ENCODE assay signal across 8 mouse cellular contexts in genomic region chr7:126703757-126704077, GRCm38 (mm10). TPM values are rescaled to one million over a fixed set of nuclear protein-coding genes. Genes with fewer than 3 reads are reported as not detected.
DNase-seq lines count a peak whose midpoint lies in the region; ATAC-seq and TF ChIP-seq lines count a peak whose summit lies in the region.

No protein-coding gene starts in this region.

- H3K4me1 ChIP-seq in forebrain, embryonic 11.5 days (replicated peaks; ENCODE audit: control insufficient read depth, insufficient read depth, low read length), result peaks cover 5% of the 10 kb centered on the region
- peaks cover 71% of the 10 kb centered on the region for H3K4me1 ChIP-seq in liver, embryonic 12.5 days

- no peaks in the 10 kb centered on the region for H3K9me3 ChIP-seq in forebrain, embryonic 11.5 days (ENCODE audit: control insufficient read depth, low read length)
- H3K9me3 ChIP-seq in liver, embryonic 12.5 days (replicated peaks), result no peaks in the 10 kb centered on the region

- TF ChIP-seq CTCF in brain, embryonic 14.5 days (IDR thresholded peaks at IDR 0.05; ENCODE audit: borderline replicate concordance, extremely low read depth, insufficient read depth, insufficient read length), result no peak

- 17% methylated on average over 7 of the region's 7 CpGs for WGBS in forebrain, embryonic 11.5 days
- WGBS in liver, embryonic 12.5 days (ENCODE audit: insufficient replicate concordance), result 8% methylated on average over 7 of the region's 7 CpGs

- H3K27ac ChIP-seq in forebrain, embryonic 11.5 days (ENCODE audit: low read depth, low read length), result no peak overlapping the region
- H3K27ac ChIP-seq in liver, embryonic 12.5 days, result peak overlapping the region; percentile 63

- peak; percentile 42 for DNase-seq in layer of hippocampus, adult 9-11 months
- no peak for DNase-seq in layer of hippocampus, postnatal 25 days (ENCODE audit: extremely low spot score in 1 of 2, low spot score in 1 of 2)
- peak; percentile 46 for DNase-seq in brain, embryonic 14.5 days (ENCODE audit: low read depth)
- no peak for DNase-seq in forebrain, embryonic 11.5 days (ENCODE audit: low spot score)
- DNase-seq in thymus, postnatal 4 days, result peak; percentile 68
- DNase-seq in ovary, postnatal 10 days (ENCODE audit: low spot score), result no peak

- peak overlapping the region; percentile 67 for H3K9ac ChIP-seq in forebrain, embryonic 11.5 days (ENCODE audit: low read length)
- H3K9ac ChIP-seq in liver, embryonic 12.5 days, result peak overlapping the region; percentile 49

- 0 out of 2 replicates have a peak, but pooled peaks cover 6% of the 10 kb centered on the region for H3K27me3 ChIP-seq in forebrain, embryonic 11.5 days (ENCODE audit: control insufficient read depth, insufficient read depth, low read length)
- peaks cover 44% of the 10 kb centered on the region for H3K27me3 ChIP-seq in liver, embryonic 12.5 days (replicated peaks)

- H3K4me2 ChIP-seq in forebrain, embryonic 11.5 days (ENCODE audit: low read depth, low read length, severe bottlenecking), result peak overlapping the region; percentile 85
- peak overlapping the region; percentile 73 for H3K4me2 ChIP-seq in liver, embryonic 12.5 days

- TF ChIP-seq POLR2A in brain, embryonic 14.5 days (IDR thresholded peaks at IDR 0.05; ENCODE audit: borderline replicate concordance, extremely low read depth, insufficient read depth, insufficient read length, poor library complexity, severe bottlenecking), result no peak

- peak overlapping the region; percentile 49 for H3K4me3 ChIP-seq in forebrain, embryonic 11.5 days (ENCODE audit: low read depth, low read length)
- peak overlapping the region; percentile 53 for H3K4me3 ChIP-seq in liver, embryonic 12.5 days

- no peaks in the 10 kb centered on the region for H3K36me3 ChIP-seq in forebrain, embryonic 11.5 days (ENCODE audit: control insufficient read depth, insufficient read depth, low read length)
- H3K36me3 ChIP-seq in liver, embryonic 12.5 days, result peaks cover 16% of the 10 kb centered on the region

- ATAC-seq in forebrain, embryonic 11.5 days (replicated peaks; ENCODE audit: low FRiP score), result no peak
- no peak for ATAC-seq in liver, embryonic 12.5 days
- no peak for ATAC-seq in erythroid progenitor cell, adult 5-6 weeks (replicated peaks; ENCODE audit: low FRiP score, poor library complexity, severe bottlenecking)

RNA-seq across cellular contexts. Expression of gene Coro1a, which starts 3.9 kb away (rescaled TPM):
- total RNA-seq in layer of hippocampus, postnatal 25 days (2021), result 100 to 1,000 TPM; 129 to 139 TPM
- polyA plus RNA-seq in brain, embryonic 14.5 days (2012; rRNA removed), result 93.3 and 122 TPM in 2 replicates
- 39.0 and 45.8 TPM in 2 replicates for polyA plus RNA-seq in forebrain, embryonic 11.5 days (2014; fragmentation: Nextera tagmentation; extraction: Ambion mirVana)
- 77.9 and 86.6 TPM in 2 replicates for polyA plus RNA-seq in liver, embryonic 12.5 days (2016; fragmentation: Nextera tagmentation; extraction: Ambion mirVana)
- 103 and 171 TPM in 2 replicates for total RNA-seq in erythroid progenitor cell, adult 5-6 weeks (2015; ENCODE audit: low replicate concordance)
- 101 and 106 TPM in 2 replicates for total RNA-seq in erythroid progenitor cell, adult 5-6 weeks (2017; ENCODE audit: low replicate concordance)

RNA-seq across cellular contexts. Expression of gene Slx1b, which starts 8.1 kb away (rescaled TPM):
- total RNA-seq in layer of hippocampus, postnatal 25 days (2021), result 10 to 100 TPM; 16.4 to 19.4 TPM
- polyA plus RNA-seq in brain, embryonic 14.5 days (2012; rRNA removed), result 42.9 and 64.6 TPM in 2 replicates
- polyA plus RNA-seq in forebrain, embryonic 11.5 days (2014; fragmentation: Nextera tagmentation; extraction: Ambion mirVana), result 11.2 and 13.1 TPM in 2 replicates
- 4.5 and 5.1 TPM in 2 replicates for polyA plus RNA-seq in liver, embryonic 12.5 days (2016; fragmentation: Nextera tagmentation; extraction: Ambion mirVana)
- 0.84 and 1.4 TPM in 2 replicates for total RNA-seq in erythroid progenitor cell, adult 5-6 weeks (2015; ENCODE audit: low replicate concordance)
- total RNA-seq in erythroid progenitor cell, adult 5-6 weeks (2017; ENCODE audit: low replicate concordance), result 1.9 and 3.2 TPM in 2 replicates

RNA-seq across cellular contexts. Expression of gene Bola2, which starts 8.5 kb away (rescaled TPM):
- 100 to 1,000 TPM; 104 to 112 TPM for total RNA-seq in layer of hippocampus, postnatal 25 days (2021)
- polyA plus RNA-seq in brain, embryonic 14.5 days (2012; rRNA removed), result 39.8 and 55.6 TPM in 2 replicates
- polyA plus RNA-seq in forebrain, embryonic 11.5 days (2014; fragmentation: Nextera tagmentation; extraction: Ambion mirVana), result 162 and 167 TPM in 2 replicates
- polyA plus RNA-seq in liver, embryonic 12.5 days (2016; fragmentation: Nextera tagmentation; extraction: Ambion mirVana), result 134 and 153 TPM in 2 replicates
- 9.2 and 21.3 TPM in 2 replicates for total RNA-seq in erythroid progenitor cell, adult 5-6 weeks (2015; ENCODE audit: low replicate concordance)
- total RNA-seq in erythroid progenitor cell, adult 5-6 weeks (2017; ENCODE audit: low replicate concordance), result 5.1 and 46.8 TPM in 2 replicates

RNA-seq across cellular contexts. Expression of gene Sult1a1, which starts 27.5 kb away (rescaled TPM):
- total RNA-seq in layer of hippocampus, postnatal 25 days (2021), result 10 to 100 TPM in 1 of 2 experiments, 1 to 10 TPM in 1; 9.5 to 11.1 TPM
- 1.5 and 1.6 TPM in 2 replicates for polyA plus RNA-seq in brain, embryonic 14.5 days (2012; rRNA removed)
- 0.21 and 0.52 TPM in 2 replicates for polyA plus RNA-seq in forebrain, embryonic 11.5 days (2014; fragmentation: Nextera tagmentation; extraction: Ambion mirVana)
- polyA plus RNA-seq in liver, embryonic 12.5 days (2016; fragmentation: Nextera tagmentation; extraction: Ambion mirVana), result 0.24 and 0.50 TPM in 2 replicates
- total RNA-seq in erythroid progenitor cell, adult 5-6 weeks (2015; ENCODE audit: low replicate concordance), result 4.0 TPM in 1 of 2 replicates, not detected in the other
- 6.4 TPM in 1 of 2 replicates, not detected in the other for total RNA-seq in erythroid progenitor cell, adult 5-6 weeks (2017; ENCODE audit: low replicate concordance)

RNA-seq across cellular contexts. Expression of gene Sgf29, which starts 54.6 kb away (rescaled TPM):
- total RNA-seq in layer of hippocampus, postnatal 25 days (2021), result 10 to 100 TPM; 30.5 to 35.1 TPM
- 61.5 and 70.4 TPM in 2 replicates for polyA plus RNA-seq in brain, embryonic 14.5 days (2012; rRNA removed)
- polyA plus RNA-seq in forebrain, embryonic 11.5 days (2014; fragmentation: Nextera tagmentation; extraction: Ambion mirVana), result 53.6 and 72.3 TPM in 2 replicates
- polyA plus RNA-seq in liver, embryonic 12.5 days (2016; fragmentation: Nextera tagmentation; extraction: Ambion mirVana), result 36.3 and 42.4 TPM in 2 replicates
- 36.8 and 54.1 TPM in 2 replicates for total RNA-seq in erythroid progenitor cell, adult 5-6 weeks (2015; ENCODE audit: low replicate concordance)
- 0.83 and 10.9 TPM in 2 replicates for total RNA-seq in erythroid progenitor cell, adult 5-6 weeks (2017; ENCODE audit: low replicate concordance)

Comparison
In these comparisons a context has a peak if more than half of its experiments do, and no peak if none do; other contexts are left out.
1. DNase-seq: peak in layer of hippocampus, adult 9-11 months (single experiment), brain, embryonic 14.5 days (single experiment) and thymus, postnatal 4 days (single experiment); none in layer of hippocampus, postnatal 25 days (0 of 2), forebrain, embryonic 11.5 days (single experiment) and ovary, postnatal 10 days (single experiment).